Mouse (Mus musculus): Measurements from ENCODE around the gene Traf2. TPM values are rescaled to one million over a fixed set of nuclear protein-coding genes. Genes with fewer than 3 reads are reported as not detected.

Gene Traf2
- polyA plus RNA-seq, 1 experiment from 2014 or later, result 10.6 TPM

- 79% methylated on average over 16 of the region's 16 CpGs for WGBS (ENCODE audit: insufficient replicate concordance)
- no peak overlapping the region for H3K9ac ChIP-seq (replicated peaks)
- no peak for DNase-seq
- TF ChIP-seq EP300 (IDR thresholded peaks at IDR 0.05; ENCODE audit: low read depth) (no peak), CTCF (IDR thresholded peaks at IDR 0.05; ENCODE audit: low read depth) (no peak)
- no peak overlapping the region for H3K27ac ChIP-seq (ENCODE audit: low read depth)
- peaks cover 55% of the 10 kb centered on the region for H3K27me3 ChIP-seq (ENCODE audit: insufficient read depth, low read length)
- no peak overlapping the region for H3K4me2 ChIP-seq (ENCODE audit: low read depth, low read length)
- peaks cover 44% of the 10 kb centered on the region for H3K4me1 ChIP-seq (ENCODE audit: insufficient read depth)
- no peaks in the 10 kb centered on the region for H3K36me3 ChIP-seq (replicated peaks; ENCODE audit: insufficient read depth, low read length)
- no peak overlapping the region for H3K4me3 ChIP-seq (ENCODE audit: low read depth, low read length)
- ATAC-seq, result no peak
- H3K9me3 ChIP-seq (ENCODE audit: low read length), result no peaks in the 10 kb centered on the region
Measured at GRCm38 (mm10) chr2:25576028-25576850, 29.5 kb upstream of the Traf2 start.

GRCm38 (mm10) chr2:25575432-25576027 lies 28.8 kb upstream of the Traf2 start:
- TF ChIP-seq EP300 (IDR thresholded peaks at IDR 0.05; ENCODE audit: low read depth), result no peak
- TF ChIP-seq CTCF (IDR thresholded peaks at IDR 0.05; ENCODE audit: low read depth), result no peak
- peak overlapping the region; percentile 87 for H3K4me2 ChIP-seq (ENCODE audit: low read depth, low read length)
- H3K9ac ChIP-seq (replicated peaks), result peak overlapping the region; percentile 61
- peaks cover 41% of the 10 kb centered on the region for H3K4me1 ChIP-seq (ENCODE audit: insufficient read depth)
- WGBS (ENCODE audit: insufficient replicate concordance), result 21% methylated on average over 19 of the region's 21 CpGs
- peak overlapping the region; percentile 55 for H3K4me3 ChIP-seq (ENCODE audit: low read depth, low read length)
- ATAC-seq (no peak), DNase-seq (peak; percentile 60)
- H3K9me3 ChIP-seq (ENCODE audit: low read length), result no peaks in the 10 kb centered on the region
- no peaks in the 10 kb centered on the region for H3K36me3 ChIP-seq (replicated peaks; ENCODE audit: insufficient read depth, low read length)
- peak overlapping the region; percentile 68; the same call in 1 of the 2 replicates for H3K27ac ChIP-seq (ENCODE audit: low read depth)
- peaks cover 49% of the 10 kb centered on the region for H3K27me3 ChIP-seq (ENCODE audit: insufficient read depth, low read length)

DNA sequence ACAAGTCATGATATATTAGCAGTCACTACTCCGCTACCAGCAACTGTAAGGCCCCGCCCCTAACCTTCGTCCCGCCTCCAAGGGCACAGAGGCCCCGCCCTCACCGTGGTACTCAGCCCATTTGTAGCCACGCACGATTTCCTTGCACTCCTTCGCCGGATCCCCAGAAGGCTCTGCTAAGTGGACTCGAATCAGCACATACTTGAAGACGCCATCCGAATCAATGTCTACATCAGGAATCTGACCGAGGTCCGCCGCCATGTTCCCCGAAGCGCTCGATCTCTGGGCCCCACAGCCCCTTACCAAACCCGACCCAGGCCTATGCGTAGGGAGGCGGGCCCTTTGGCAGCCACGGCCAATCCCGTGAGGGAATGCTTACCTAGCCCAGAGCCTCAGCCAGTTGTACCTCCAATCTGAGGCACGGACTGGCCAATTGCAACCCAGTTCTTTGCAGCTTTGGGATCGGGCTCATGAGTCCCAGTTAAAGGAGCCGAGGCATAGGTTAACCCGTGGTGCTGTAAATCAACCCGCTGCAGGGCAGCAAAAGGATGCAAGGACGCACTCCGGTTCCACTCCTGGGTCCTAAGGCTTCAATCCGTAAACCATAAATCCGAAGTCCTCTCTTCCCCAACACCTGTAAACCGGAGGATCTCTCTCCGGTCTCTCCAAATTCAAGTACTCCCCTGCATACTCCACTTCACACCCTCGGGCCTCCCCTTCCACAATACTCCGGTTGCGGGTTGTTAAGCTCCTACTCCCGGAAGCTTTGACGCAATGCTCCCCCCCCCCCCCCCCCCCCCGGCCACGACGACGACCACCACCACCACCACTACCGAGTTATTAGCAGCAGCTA lies 28.1 kb upstream of the Traf2 start, which contains the start of the genes Mamdc4 and Phpt1:
Gene Mamdc4 (minus strand): TSS at position 267 of the 853 bp plus-strand sequence.
Gene Phpt1 (minus strand): TSS at position 646 of the 853 bp plus-strand sequence.
- H3K36me3 ChIP-seq (replicated peaks; ENCODE audit: insufficient read depth, low read length), result no peaks in the 10 kb centered on the region
- TF ChIP-seq CTCF (IDR thresholded peaks at IDR 0.05; ENCODE audit: low read depth) (no peak), EP300 (IDR thresholded peaks at IDR 0.05; ENCODE audit: low read depth) (no peak)
- H3K9me3 ChIP-seq (ENCODE audit: low read length), result no peaks in the 10 kb centered on the region
- peaks cover 42% of the 10 kb centered on the region for H3K27me3 ChIP-seq (ENCODE audit: insufficient read depth, low read length)
- DNase-seq (peak; percentile 94), ATAC-seq (peak; percentile 98)
- H3K4me1 ChIP-seq (ENCODE audit: insufficient read depth), result peaks cover 39% of the 10 kb centered on the region
- H3K27ac ChIP-seq (ENCODE audit: low read depth), result peak within 1 kb of the TSS; percentile 69
- peak within 1 kb of the TSS; percentile 55 for H3K4me3 ChIP-seq (ENCODE audit: low read depth, low read length)
- peak within 1 kb of the TSS; percentile 87 for H3K4me2 ChIP-seq (ENCODE audit: low read depth, low read length)
- peak within 1 kb of the TSS; percentile 61 for H3K9ac ChIP-seq (replicated peaks)
- under 1% methylated on average over 43 of the region's 45 CpGs for WGBS (ENCODE audit: insufficient replicate concordance)

DNA sequence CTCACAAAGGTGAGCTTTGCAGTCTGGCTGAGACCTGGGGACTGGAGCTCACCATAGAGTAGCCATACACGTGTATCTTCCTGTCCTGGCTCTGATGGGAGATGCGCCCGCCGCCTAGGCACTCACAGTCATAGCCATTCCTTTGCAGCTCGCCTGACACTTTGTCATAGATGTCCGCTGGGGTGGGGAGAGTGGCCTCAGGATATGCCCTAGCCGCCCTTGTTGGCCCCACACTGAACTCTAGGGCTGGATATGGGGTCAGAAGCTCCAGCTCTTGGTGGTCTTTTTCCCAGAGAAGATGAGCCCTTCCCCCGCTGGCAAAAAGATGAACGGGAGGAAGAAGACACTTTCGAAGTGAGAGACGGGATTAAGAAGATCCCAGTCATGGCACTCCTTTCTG lies 27.4 kb upstream of the Traf2 start:
- peak overlapping the region; percentile 87 for H3K4me2 ChIP-seq (ENCODE audit: low read depth, low read length)
- peak overlapping the region; percentile 55 for H3K4me3 ChIP-seq (ENCODE audit: low read depth, low read length)
- DNase-seq (no peak), ATAC-seq (no peak)
- no peaks in the 10 kb centered on the region for H3K36me3 ChIP-seq (replicated peaks; ENCODE audit: insufficient read depth, low read length)
- peaks cover 33% of the 10 kb centered on the region for H3K4me1 ChIP-seq (ENCODE audit: insufficient read depth)
- H3K9me3 ChIP-seq (ENCODE audit: low read length), result no peaks in the 10 kb centered on the region
- peak overlapping the region; percentile 61 for H3K9ac ChIP-seq (replicated peaks)
- no peak for TF ChIP-seq EP300 (IDR thresholded peaks at IDR 0.05; ENCODE audit: low read depth)
- TF ChIP-seq CTCF (IDR thresholded peaks at IDR 0.05; ENCODE audit: low read depth), result no peak
- 22% methylated on average over 11 of the region's 11 CpGs for WGBS (ENCODE audit: insufficient replicate concordance)
- H3K27ac ChIP-seq (ENCODE audit: low read depth), result peak overlapping the region; percentile 69
- H3K27me3 ChIP-seq (ENCODE audit: insufficient read depth, low read length), result peaks cover 35% of the 10 kb centered on the region

- no peak for TF ChIP-seq EP300 (IDR thresholded peaks at IDR 0.05; ENCODE audit: low read depth)
- TF ChIP-seq CTCF (IDR thresholded peaks at IDR 0.05; ENCODE audit: low read depth), result no peak
- no peak overlapping the region for H3K27ac ChIP-seq (ENCODE audit: low read depth)
- no peaks in the 10 kb centered on the region for H3K9me3 ChIP-seq (ENCODE audit: low read length)
- H3K27me3 ChIP-seq (ENCODE audit: insufficient read depth, low read length), result peaks cover 25% of the 10 kb centered on the region
- peaks cover 31% of the 10 kb centered on the region for H3K4me1 ChIP-seq (ENCODE audit: insufficient read depth)
- ATAC-seq (no peak), DNase-seq (no peak)
- H3K9ac ChIP-seq (replicated peaks), result no peak overlapping the region
- no peak overlapping the region for H3K4me2 ChIP-seq (ENCODE audit: low read depth, low read length)
- H3K4me3 ChIP-seq (ENCODE audit: low read depth, low read length), result no peak overlapping the region
- 79% methylated on average over 2 of the region's 2 CpGs for WGBS (ENCODE audit: insufficient replicate concordance)
- no peaks in the 10 kb centered on the region for H3K36me3 ChIP-seq (replicated peaks; ENCODE audit: insufficient read depth, low read length)
Measured at GRCm38 (mm10) chr2:25573068-25573467, 26.3 kb upstream of the Traf2 start.

Data from liver, postnatal 0 days (tissue).